16 mouse cellular contexts compared by ENCODE assay signal in genomic region chr15:100258646-100259425, GRCm38 (mm10). TPM values are rescaled to one million over a fixed set of nuclear protein-coding genes. Genes with fewer than 3 reads are reported as not detected.
"Had no signal": no experiment of that assay in that cellular context is flagged by ENCODE, and none has a peak within 500 bp of the region (broad histone marks: within the 10 kb centered on the region; RNA-seq: fewer than 3 reads in every experiment).

No protein-coding gene starts in this region.

- H3K9me3 ChIP-seq: limb, embryonic 10.5 days; midbrain, embryonic 13.5 days; neural tube, embryonic 15.5 days had no signal

- H3K4me3 ChIP-seq: left cerebral cortex, adult 2 months; limb, embryonic 10.5 days; midbrain, embryonic 13.5 days; myocyte; neural tube, embryonic 15.5 days had no signal

- H3K4me2 ChIP-seq: liver, embryonic 11.5 days; midbrain, embryonic 13.5 days; neural tube, embryonic 15.5 days had no signal

- DNase-seq: kidney, adult 18-20 months; kidney, postnatal 10 days; thymus, adult 18-20 months; thymus, postnatal 14 days had no signal

- H3K27ac ChIP-seq: left cerebral cortex, adult 2 months; limb, embryonic 10.5 days; midbrain, embryonic 13.5 days; neural tube, embryonic 15.5 days had no signal

- H3K9ac ChIP-seq: midbrain, embryonic 13.5 days; neural tube, embryonic 15.5 days had no signal

- ATAC-seq: midbrain, embryonic 13.5 days had no signal

- H3K27me3 ChIP-seq: midbrain, embryonic 13.5 days; neural tube, embryonic 15.5 days had no signal

- H3K4me1 ChIP-seq: limb, embryonic 10.5 days; midbrain, embryonic 13.5 days; neural tube, embryonic 15.5 days had no signal

RNA-seq across cellular contexts. Expression of gene Tmprss12, which starts 21.8 kb away (rescaled TPM):
- polyA plus RNA-seq: kidney, embryonic 14.5 days; large intestine, adult 2 months; limb, embryonic 10.5 days; limb, embryonic 14.5 days; liver, embryonic 11.5 days; liver, embryonic 16.5 days; lung, embryonic 16.5 days; midbrain, embryonic 13.5 days; myocyte; neural tube, embryonic 11.5 days; neural tube, embryonic 15.5 days had no signal
